Mouse (Mus musculus) 416B (cell line): Measurements from ENCODE around the gene Pcolce2.
A peak's percentile ranks its signal among the peaks of the same experiment; 100 is the strongest.
"Not testable (repeated sequence)": the region's sequence is repeated elsewhere in the genome, so short reads cannot be mapped to it uniquely, and the experiment has no call there.

Experiments
- DNase-seq: peaks from one replicate; pipeline ENCODE4 v3.0.0; 2011; ENCODE audit warnings: low read depth

The Pcolce2 gene

DNA sequence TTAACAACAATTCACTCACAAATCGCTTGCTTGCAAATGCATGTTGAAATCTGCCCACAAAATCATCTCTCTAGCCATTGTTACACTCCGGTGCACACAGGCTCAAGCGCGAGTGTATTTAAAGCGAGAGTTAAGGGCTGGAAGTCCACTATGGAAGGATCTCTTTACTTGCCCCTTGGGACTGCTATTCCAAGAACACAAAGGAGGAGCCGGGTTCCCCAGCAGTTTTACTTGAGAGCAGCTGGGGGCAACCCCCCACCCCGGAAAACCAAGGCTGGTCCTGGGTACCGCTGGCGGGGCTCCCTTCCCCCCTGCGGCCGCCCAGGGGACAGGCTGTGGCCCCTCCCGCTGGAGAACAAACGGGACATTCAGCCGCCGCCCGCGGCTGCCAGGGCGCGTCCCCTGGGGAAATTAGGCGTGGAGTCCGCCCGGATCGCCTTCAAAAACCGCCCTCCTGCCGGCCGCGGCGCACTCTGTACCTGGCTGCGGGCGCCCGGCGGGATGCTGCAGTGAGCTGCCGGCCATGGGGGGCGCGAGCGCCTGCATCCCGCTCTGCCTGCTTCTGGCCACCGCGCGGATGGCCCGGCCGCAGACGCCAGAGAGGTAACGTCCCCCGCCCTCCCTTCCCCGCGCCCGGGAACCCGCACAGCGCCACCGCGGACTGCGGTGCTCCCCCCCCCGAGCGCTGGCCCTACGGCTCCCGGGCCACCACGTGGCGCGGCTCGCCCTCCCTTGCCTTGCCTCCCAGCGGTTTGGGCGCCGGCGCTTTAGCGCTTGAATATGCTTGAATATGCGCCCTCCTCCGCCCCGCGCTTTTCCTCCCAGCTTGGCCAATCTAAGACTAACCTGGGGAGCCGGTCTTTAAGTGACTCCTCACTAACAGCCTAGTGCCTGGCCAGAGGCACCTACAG, at the start of gene Pcolce2:
Gene Pcolce2, plus strand, starts transcription at position 331 of the 911 bp plus-strand sequence.
- DNase-seq, result no peak

DNA sequence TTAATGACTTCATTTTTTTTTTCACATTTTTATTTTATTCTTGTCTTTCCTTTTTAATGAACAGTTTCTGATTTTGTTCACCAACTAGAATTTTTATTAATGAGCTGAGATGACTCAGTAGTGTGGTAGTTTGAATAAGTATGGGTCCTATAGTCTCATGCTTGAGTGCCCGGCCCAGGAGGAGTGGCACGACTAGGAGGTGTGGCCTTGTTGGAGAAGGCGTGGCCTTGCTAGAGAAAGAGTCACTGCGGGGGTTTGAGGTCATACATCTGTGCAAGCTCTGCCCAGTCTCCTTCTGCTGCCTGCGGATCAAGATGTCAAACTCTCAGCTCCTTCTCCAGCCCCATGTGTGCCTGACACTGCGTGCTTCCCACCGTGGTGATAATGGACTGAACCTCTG, 49.3 kb upstream of the Pcolce2 start:
- no peak for DNase-seq

- DNase-seq, result no peak
These were observed 43.1 kb upstream of the Pcolce2 start for GRCm38 (mm10) chr9:95594291-95594690.

GRCm38 (mm10) chr9:95597466-95598178, 39.8 kb upstream of the Pcolce2 start:
- no peak for DNase-seq

- DNase-seq, result no peak
These were observed 39.2 kb upstream of the Pcolce2 start for GRCm38 (mm10) chr9:95598179-95598721.

DNA sequence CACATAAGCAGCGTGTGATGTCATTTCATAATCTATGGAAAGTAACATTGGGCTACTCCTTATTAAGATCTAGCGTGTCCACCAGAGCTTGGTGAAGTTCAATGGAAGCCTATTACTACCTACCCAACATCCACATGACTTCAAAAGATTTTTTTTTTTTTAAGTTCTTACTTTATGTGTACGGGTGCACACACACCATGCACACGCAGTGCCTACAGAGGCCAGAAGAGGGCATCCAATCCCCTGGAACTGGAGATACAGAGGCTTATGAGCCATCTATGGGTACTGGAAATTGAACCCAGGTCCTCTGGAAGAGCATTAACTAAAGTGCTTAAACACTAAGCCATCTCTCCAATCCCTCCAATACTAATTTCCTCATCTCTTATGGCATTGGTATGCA, 38.0 kb upstream of the Pcolce2 start:
- peak; percentile 7 for DNase-seq

- DNase-seq, result no peak
These were observed 34.6 kb upstream of the Pcolce2 start for GRCm38 (mm10) chr9:95602849-95603248.

- no peak for DNase-seq
These were observed 34.1 kb upstream of the Pcolce2 start for GRCm38 (mm10) chr9:95603316-95603715.

- no peak for DNase-seq
These were observed 30.2 kb upstream of the Pcolce2 start for GRCm38 (mm10) chr9:95607196-95607595.

- DNase-seq, result no peak
These were observed 25.1 kb upstream of the Pcolce2 start for GRCm38 (mm10) chr9:95612246-95612768.

- DNase-seq, result no peak
These were observed 23.8 kb upstream of the Pcolce2 start for GRCm38 (mm10) chr9:95613426-95614127.

DNA sequence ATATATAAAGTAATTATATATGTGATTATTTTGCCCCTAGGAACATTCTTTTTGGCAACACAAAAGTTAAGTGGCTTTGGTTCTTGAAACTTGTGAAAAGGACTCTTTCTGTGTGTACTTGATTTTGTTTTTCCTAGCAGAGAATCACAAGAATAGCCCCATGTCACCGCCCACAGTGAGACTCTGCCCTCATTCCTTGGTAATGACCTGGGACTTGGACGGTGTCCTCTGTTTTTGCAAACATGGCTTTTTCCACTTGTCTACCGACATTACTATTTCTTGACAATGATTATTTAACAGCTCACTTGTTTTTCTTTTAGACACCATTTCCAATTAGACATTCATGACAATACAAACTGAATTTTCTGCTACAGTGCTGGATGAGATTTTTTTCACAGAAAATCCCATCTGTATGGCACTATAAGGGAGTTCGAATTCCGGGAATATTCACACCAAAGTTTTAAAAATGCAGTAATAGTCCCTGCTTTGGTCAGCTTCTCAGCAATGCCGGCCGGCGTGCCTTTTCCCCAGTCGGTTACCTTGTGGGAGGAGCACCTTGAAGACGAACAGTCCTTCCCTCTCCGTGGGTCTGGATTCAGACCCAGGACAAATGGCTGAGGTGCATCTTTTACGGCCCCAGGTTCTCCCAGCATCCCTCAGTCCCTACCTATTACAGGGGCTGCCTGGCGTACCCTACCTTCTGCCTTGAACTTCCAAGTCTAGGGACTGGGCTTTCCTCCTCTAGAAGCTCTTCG, 22.4 kb upstream of the Pcolce2 start:
- no peak for DNase-seq

DNA sequence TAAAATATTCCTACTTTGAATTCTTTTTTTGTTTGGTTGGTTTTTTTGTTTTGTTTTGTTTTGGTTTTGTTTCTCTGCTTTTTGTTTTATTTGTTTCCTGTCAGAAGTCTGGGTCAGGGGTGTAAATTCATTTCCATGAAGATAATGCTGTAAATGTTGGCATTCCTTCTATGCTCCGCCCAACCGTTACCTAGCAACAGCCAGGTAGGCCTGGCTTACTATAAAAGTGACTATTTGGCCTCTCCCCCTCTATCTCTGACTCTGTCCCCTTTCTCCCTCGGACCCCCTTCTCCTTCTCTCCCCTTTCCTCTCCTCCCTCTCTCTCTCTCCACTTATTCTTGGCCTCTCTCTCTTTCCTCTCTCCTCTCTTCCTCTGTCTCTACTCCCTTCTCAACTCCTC, 21.4 kb upstream of the Pcolce2 start:
- DNase-seq, result no peak

DNA sequence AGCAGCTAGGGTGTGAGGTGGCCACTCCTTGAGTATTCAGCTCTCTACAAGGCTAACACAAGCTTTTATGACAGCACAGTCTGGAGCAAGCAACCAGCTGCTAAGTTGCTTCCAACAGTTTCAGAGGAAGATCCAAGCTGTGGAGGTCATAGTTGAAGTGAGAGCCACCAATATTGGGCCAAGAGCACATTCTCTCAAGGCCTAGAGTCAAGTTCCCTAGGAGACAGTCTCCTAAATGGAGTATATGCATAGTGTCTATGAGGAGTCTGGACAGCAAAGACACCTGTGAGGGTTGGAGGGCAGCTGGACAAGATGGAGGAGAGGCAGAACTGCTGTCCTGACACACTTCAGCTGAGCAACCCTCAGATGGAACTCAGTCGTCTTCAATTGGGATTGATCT, 18.8 kb upstream of the Pcolce2 start:
- no peak for DNase-seq

DNA sequence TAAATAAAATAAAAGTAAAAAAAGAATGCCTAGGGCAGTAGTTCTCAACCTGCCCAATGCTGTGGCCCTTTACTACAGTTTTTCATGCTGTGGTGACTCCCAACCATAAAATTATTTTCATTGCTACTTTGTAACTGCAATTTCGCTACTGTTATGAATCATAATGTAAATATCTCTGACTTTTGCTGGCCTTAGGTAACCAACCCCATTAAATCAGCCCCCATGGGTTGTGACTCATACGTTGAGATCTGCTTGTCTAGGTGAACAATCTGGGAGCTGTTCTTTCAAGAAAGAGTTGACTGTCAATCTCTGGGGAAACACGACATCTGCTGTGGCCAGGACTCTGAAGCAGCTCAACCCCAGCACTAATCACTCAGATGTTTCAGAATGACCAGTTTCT, 13.3 kb upstream of the Pcolce2 start:
- peak; percentile 45 for DNase-seq

GRCm38 (mm10) chr9:95628439-95628948, 8.9 kb upstream of the Pcolce2 start:
- DNase-seq, result peak; percentile 12

DNA sequence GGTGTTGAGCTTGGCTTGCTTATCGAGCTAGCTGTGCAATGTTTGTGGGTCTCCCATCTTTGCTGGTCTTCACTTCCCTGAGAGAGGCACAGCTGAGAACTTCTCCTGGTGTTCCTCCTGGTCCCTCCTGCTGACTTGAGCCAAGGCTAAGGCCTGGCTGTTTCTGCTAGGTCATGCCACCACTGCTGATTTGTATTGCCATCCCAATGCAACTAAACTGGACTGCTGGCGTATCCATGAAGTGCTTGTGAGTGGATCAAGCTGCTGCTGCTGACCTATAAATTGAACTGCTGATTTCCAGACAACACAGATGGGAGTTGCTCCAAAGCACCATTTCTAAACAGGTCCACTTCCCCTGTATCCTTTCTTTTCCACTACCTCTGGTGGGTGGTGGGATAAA, 7.8 kb upstream of the Pcolce2 start:
- not testable (repeated sequence) for DNase-seq

- no peak for DNase-seq
These were observed 1.0 kb upstream of the Pcolce2 start for GRCm38 (mm10) chr9:95636395-95636794.

DNA sequence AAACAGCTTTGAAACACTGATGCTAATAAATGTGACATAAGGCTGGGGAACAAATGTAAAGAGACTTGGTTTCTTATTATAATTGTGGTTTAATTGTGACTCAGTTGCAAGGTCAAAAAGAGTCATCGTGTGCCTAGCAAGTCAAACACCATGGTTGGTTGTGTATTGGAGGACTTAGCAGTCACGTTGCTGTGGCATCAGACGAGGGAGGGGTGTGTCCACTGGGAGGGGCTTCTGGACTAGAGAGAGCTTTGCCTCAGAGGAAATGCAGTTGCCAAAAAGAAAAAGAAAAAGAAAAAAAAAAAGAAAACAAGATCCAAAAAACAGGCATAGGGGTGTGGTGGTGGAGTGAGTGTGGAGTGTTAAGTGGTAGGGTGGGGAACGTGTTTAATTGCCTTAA, 2.5 kb downstream of the Pcolce2 start:
- DNase-seq, result no peak

GRCm38 (mm10) chr9:95645926-95646325, 8.5 kb downstream of the Pcolce2 start:
- DNase-seq, result no peak

- DNase-seq, result no peak
These were observed 16.0 kb downstream of the Pcolce2 start for GRCm38 (mm10) chr9:95653363-95653762.
